Mouse (Mus musculus) heart, embryonic 10.5 days (tissue): ENCODE results near the gene Rogdi. TPM values are rescaled to one million over a fixed set of nuclear protein-coding genes. Genes with fewer than 3 reads are reported as not detected.

Experiments
- polyA plus RNA-seq: library from polyadenylated mRNA; unstranded; fragments of >200 nt; fragmentation: Nextera tagmentation; extraction: Ambion mirVana; gene quantifications from 2 replicates; pipeline ENCODE4 v1.2.1, GENCODE M21; 2016

Rogdi gene
- polyA plus RNA-seq, 1 experiment from 2014 or later = 57.4 TPM

Other genes starting within 250 kb of the Rogdi start
- gene Cdip1, start 223.3 kb downstream of the Rogdi start, polyA plus RNA-seq = 121 and 152 TPM in 2 replicates
- 0.44 and 0.59 TPM in 2 replicates for gene 4930562C15Rik, start 178.1 kb downstream of the Rogdi start, polyA plus RNA-seq
- 29.8 and 31.4 TPM in 2 replicates for gene Ubald1, start 133.2 kb downstream of the Rogdi start, polyA plus RNA-seq
- 96.2 and 131 TPM in 2 replicates for gene Mgrn1, start 127.3 kb downstream of the Rogdi start, polyA plus RNA-seq
- gene Nudt16l1, start 74.8 kb downstream of the Rogdi start, polyA plus RNA-seq = 111 and 125 TPM in 2 replicates
- gene Anks3, start 49.3 kb downstream of the Rogdi start, polyA plus RNA-seq = 38.5 and 44.4 TPM in 2 replicates
- gene Sept12, start 15.7 kb downstream of the Rogdi start, polyA plus RNA-seq = not detected in 2 replicates
- gene Smim22, start 6.3 kb downstream of the Rogdi start, polyA plus RNA-seq = 3.0 and 4.2 TPM in 2 replicates
- 129 and 130 TPM in 2 replicates for gene Glyr1, start 36.3 kb upstream of the Rogdi start, polyA plus RNA-seq
- gene Ubn1, start 36.5 kb upstream of the Rogdi start, polyA plus RNA-seq = 13.3 and 15.7 TPM in 2 replicates
- gene Ppl, start 118.9 kb upstream of the Rogdi start, polyA plus RNA-seq = 2.0 and 2.7 TPM in 2 replicates
- not detected in 2 replicates for gene Sec14l5, start 133.6 kb upstream of the Rogdi start, polyA plus RNA-seq
- 18.0 and 18.7 TPM in 2 replicates for gene Nagpa, start 190.5 kb upstream of the Rogdi start, polyA plus RNA-seq
- gene AU021092, start 208.7 kb upstream of the Rogdi start, polyA plus RNA-seq = 0.99 and 1.2 TPM in 2 replicates
- 27.6 and 27.7 TPM in 2 replicates for gene Alg1, start 220.1 kb upstream of the Rogdi start, polyA plus RNA-seq
- gene Eef2kmt, start 242.4 kb upstream of the Rogdi start, polyA plus RNA-seq = 23.3 and 24.8 TPM in 2 replicates